Mouse (Mus musculus): ENCODE measurements at regions not wholly inside any gene's neighbourhood (a gene's known extent, or its start where the extent isn't known, plus 50 kb on each side); places are given as distances from the start of the nearest gene placed in this dataset.
"Not testable (repeated sequence)": the region's sequence is repeated elsewhere in the genome, so short reads cannot be mapped to it uniquely, and the experiment has no call there.

GRCm38 (mm10) chr6:9820311-9821243, 872.3 kb downstream of the Nxph1 start:
- Histone ChIP-seq H3K36me3 (ENCODE audit: control insufficient read depth, insufficient read depth) (no peaks in the 10 kb centered on the region), H3K27me3 (replicated peaks; ENCODE audit: control insufficient read depth, insufficient read depth, low read length) (no peaks in the 10 kb centered on the region), H3K4me1 (replicated peaks; ENCODE audit: control insufficient read depth, insufficient read depth, low read length) (no peaks in the 10 kb centered on the region), H3K9me3 (ENCODE audit: control insufficient read depth, low read length) (no peaks in the 10 kb centered on the region), H3K4me3 (replicated peaks; ENCODE audit: low read length) (no peak overlapping the region), H3K9ac (replicated peaks; ENCODE audit: low read depth, low read length) (no peak overlapping the region), H3K4me2 (ENCODE audit: low read length) (no peak overlapping the region), H3K27ac (ENCODE audit: low read length) (no peak overlapping the region)
- no peak for ATAC-seq
- 66% methylated on average over 7 of the region's 7 CpGs for WGBS

- H3K27me3 ChIP-seq (replicated peaks; ENCODE audit: control insufficient read depth, insufficient read depth, low read length) = no peaks in the 10 kb centered on the region
- no peak overlapping the region; the same call in 1 of the 2 replicates for H3K27ac ChIP-seq (ENCODE audit: low read length)
- H3K9ac ChIP-seq (replicated peaks; ENCODE audit: low read depth, low read length) = no peak overlapping the region
- ATAC-seq = peak; percentile 86
- WGBS = 12% methylated on average over 5 of the region's 5 CpGs
- no peaks in the 10 kb centered on the region for H3K36me3 ChIP-seq (ENCODE audit: control insufficient read depth, insufficient read depth)
- no peak overlapping the region for H3K4me2 ChIP-seq (ENCODE audit: low read length)
- H3K9me3 ChIP-seq (ENCODE audit: control insufficient read depth, low read length) = no peaks in the 10 kb centered on the region
- no peak overlapping the region for H3K4me3 ChIP-seq (replicated peaks; ENCODE audit: low read length)
- peaks cover 4% of the 10 kb centered on the region for H3K4me1 ChIP-seq (replicated peaks; ENCODE audit: control insufficient read depth, insufficient read depth, low read length)
Measured at GRCm38 (mm10) chr6:9834884-9835476, 886.7 kb downstream of the Nxph1 start.

GRCm38 (mm10) chr6:9842391-9842790, 894.2 kb downstream of the Nxph1 start:
- no peaks in the 10 kb centered on the region for H3K9me3 ChIP-seq (ENCODE audit: control insufficient read depth, low read length)
- H3K36me3 ChIP-seq (ENCODE audit: control insufficient read depth, insufficient read depth) = no peaks in the 10 kb centered on the region
- no peak overlapping the region for H3K4me3 ChIP-seq (replicated peaks; ENCODE audit: low read length)
- no peak overlapping the region for H3K4me2 ChIP-seq (ENCODE audit: low read length)
- WGBS = 64% methylated on average over 2 of the region's 2 CpGs
- ATAC-seq = peak; percentile 20; the same call in 1 of the 2 replicates
- no peaks in the 10 kb centered on the region for H3K27me3 ChIP-seq (replicated peaks; ENCODE audit: control insufficient read depth, insufficient read depth, low read length)
- H3K4me1 ChIP-seq (replicated peaks; ENCODE audit: control insufficient read depth, insufficient read depth, low read length) = no peaks in the 10 kb centered on the region
- no peak overlapping the region for H3K9ac ChIP-seq (replicated peaks; ENCODE audit: low read depth, low read length)
- no peak overlapping the region for H3K27ac ChIP-seq (ENCODE audit: low read length)

GRCm38 (mm10) chr6:9889853-9890252, 941.6 kb downstream of the Nxph1 start:
- H3K4me2 ChIP-seq (ENCODE audit: low read length); H3K9ac ChIP-seq (replicated peaks; ENCODE audit: low read depth, low read length); H3K4me3 ChIP-seq (replicated peaks; ENCODE audit: low read length); H3K9me3 ChIP-seq (ENCODE audit: control insufficient read depth, low read length); H3K36me3 ChIP-seq (ENCODE audit: control insufficient read depth, insufficient read depth); H3K4me1 ChIP-seq (replicated peaks; ENCODE audit: control insufficient read depth, insufficient read depth, low read length); H3K27ac ChIP-seq (ENCODE audit: low read length); H3K27me3 ChIP-seq (replicated peaks; ENCODE audit: control insufficient read depth, insufficient read depth, low read length): not testable (repeated sequence)
- 94% methylated on average over 8 of the region's 8 CpGs for WGBS
- peak; percentile 100 for ATAC-seq

All from forebrain, embryonic 16.5 days (tissue).